Mouse (Mus musculus): ENCODE results near the gene Cacna1e.

Gene Cacna1e

GRCm38 (mm10) chr1:154705882-154706565 is 178.3 kb downstream of the Cacna1e start:
- no peak for DNase-seq

GRCm38 (mm10) chr1:154704558-154705185 is 179.6 kb downstream of the Cacna1e start:
- no peak for DNase-seq

GRCm38 (mm10) chr1:154702623-154703022 is 181.7 kb downstream of the Cacna1e start:
- DNase-seq, result no peak

GRCm38 (mm10) chr1:154688876-154689665 is 195.2 kb downstream of the Cacna1e start:
- DNase-seq, result no peak

GRCm38 (mm10) chr1:154686861-154687260 is 197.4 kb downstream of the Cacna1e start:
- DNase-seq, result no peak

GRCm38 (mm10) chr1:154683477-154684106 is 200.7 kb downstream of the Cacna1e start:
- no peak for DNase-seq

- no peak for DNase-seq
Measured at GRCm38 (mm10) chr1:154678989-154679388, 205.3 kb downstream of the Cacna1e start.

GRCm38 (mm10) chr1:154678151-154678550 is 206.2 kb downstream of the Cacna1e start:
- no peak for DNase-seq

- no peak for DNase-seq
Measured at GRCm38 (mm10) chr1:154677677-154678076, 206.6 kb downstream of the Cacna1e start.

GRCm38 (mm10) chr1:154663721-154664120 is 220.6 kb downstream of the Cacna1e start:
- no peak for DNase-seq

- no peak for DNase-seq
Measured at GRCm38 (mm10) chr1:154661977-154662376, 222.3 kb downstream of the Cacna1e start.

GRCm38 (mm10) chr1:154661221-154661864 is 223.0 kb downstream of the Cacna1e start:
- no peak for DNase-seq

GRCm38 (mm10) chr1:154657366-154657765 is 226.9 kb downstream of the Cacna1e start:
- DNase-seq, result no peak

GRCm38 (mm10) chr1:154653951-154654350 is 230.3 kb downstream of the Cacna1e start:
- no peak for DNase-seq

GRCm38 (mm10) chr1:154646156-154646950 is 237.9 kb downstream of the Cacna1e start:
- no peak for DNase-seq

- DNase-seq, result no peak
Measured at GRCm38 (mm10) chr1:154637821-154638220, 246.5 kb downstream of the Cacna1e start.

- no peak for DNase-seq
Measured at GRCm38 (mm10) chr1:154635766-154636165, 248.5 kb downstream of the Cacna1e start.

- DNase-seq, result no peak
Measured at GRCm38 (mm10) chr1:154632886-154633285, 251.4 kb downstream of the Cacna1e start.

GRCm38 (mm10) chr1:154622666-154623653 is 261.3 kb downstream of the Cacna1e start:
- no peak for DNase-seq

GRCm38 (mm10) chr1:154617743-154618455 is 266.4 kb downstream of the Cacna1e start:
- no peak for DNase-seq

Data from kidney, adult 8-10 months (tissue).